Mouse (Mus musculus): Measurements from ENCODE around the gene Fam72a. TPM values are rescaled to one million over a fixed set of nuclear protein-coding genes. Genes with fewer than 3 reads are reported as not detected.

Fam72a gene
- total RNA-seq (2023; ENCODE audit: inconsistent age): 0.29 to 0.60 TPM (median 0.43 TPM) in 4 replicates

GRCm38 (mm10) chr1:131527281-131528080, at the start of gene Fam72a, which contains the start of gene Srgap2:
Gene Fam72a (plus strand): TSS chr1:131527903.
Gene Srgap2 (minus strand): TSS chr1:131527352.

Other genes starting within 250 kb of the Fam72a start
- gene Ikbke, start 248.3 kb upstream of the Fam72a start, total RNA-seq (2023; ENCODE audit: inconsistent age): 17.1 to 29.0 TPM (median 24.8 TPM) in 4 replicates
- 32.2 to 36.1 TPM (median 34.5 TPM) in 4 replicates for gene Srgap2, start 551 bp upstream of the Fam72a start, total RNA-seq (2023; ENCODE audit: inconsistent age)
- not detected in 4 replicates for gene Avpr1b, start 71.3 kb downstream of the Fam72a start, total RNA-seq (2023; ENCODE audit: inconsistent age)
- 127 to 150 TPM (median 135 TPM) in 4 replicates for gene Ctse, start 110.4 kb downstream of the Fam72a start, total RNA-seq (2023; ENCODE audit: inconsistent age)
- gene Rab7b, start 160.8 kb downstream of the Fam72a start, total RNA-seq (2023; ENCODE audit: inconsistent age): 0.42 to 1.1 TPM (median 0.67 TPM) in 4 replicates
- gene Slc26a9, start 216.1 kb downstream of the Fam72a start, total RNA-seq (2023; ENCODE audit: inconsistent age): 0.27 TPM in 1 of 4 replicates, not detected in the others